Mouse (Mus musculus) embryonic facial prominence, embryonic 10.5 days (tissue): ENCODE measurements at regions not wholly inside any gene's neighbourhood (a gene's known extent, or its start where the extent isn't known, plus 50 kb on each side); places are given as distances from the start of the nearest gene placed in this dataset.
"Not testable (repeated sequence)": the region's sequence is repeated elsewhere in the genome, so short reads cannot be mapped to it uniquely, and the experiment has no call there.

Experiments
- DNase-seq: peaks from one replicate; pipeline ENCODE4 v3.0.0-alpha.2; 2017; ENCODE audit warnings: low spot score
- H3K27ac ChIP-seq: fragments of 300-500 bp; sonication (generic); replicated peaks from 2 replicates; pipeline ENCODE4 v1.5.1; 2016; ENCODE audit warnings: mild to moderate bottlenecking
- H3K27me3 ChIP-seq: fragments of 300-500 bp; sonication (generic); replicated peaks from 2 replicates; pipeline ENCODE4 v1.6.1; 2016; ENCODE audit warnings: low read depth, mild to moderate bottlenecking; ENCODE audit not compliant: poor library complexity, severe bottlenecking
- H3K36me3 ChIP-seq: fragments of 300-500 bp; sonication (generic); replicated peaks from 2 replicates; pipeline ENCODE4 v1.6.1; 2016; ENCODE audit warnings: mild to moderate bottlenecking, moderate library complexity
- H3K4me1 ChIP-seq: fragments of 300-500 bp; sonication (generic); 2 replicates; pipeline ENCODE4 v1.6.1; 2016
- H3K4me3 ChIP-seq: fragments of 300-500 bp; sonication (generic); 2 replicates; pipeline ENCODE4 v1.5.1; 2016; ENCODE audit warnings: mild to moderate bottlenecking, moderate library complexity
- H3K9me3 ChIP-seq: fragments of 300-500 bp; sonication (generic); 2 replicates; pipeline ENCODE4 v1.6.1; 2016; ENCODE audit warnings: mild to moderate bottlenecking
- WGBS: fragments of 180-500 bp; shearing (Covaris S2); methylation state at CpG from one replicate; pipeline ENCODE4 v1.1.7; 2016; 5-methylcytosine and 5-hydroxymethylcytosine counted together

DNA sequence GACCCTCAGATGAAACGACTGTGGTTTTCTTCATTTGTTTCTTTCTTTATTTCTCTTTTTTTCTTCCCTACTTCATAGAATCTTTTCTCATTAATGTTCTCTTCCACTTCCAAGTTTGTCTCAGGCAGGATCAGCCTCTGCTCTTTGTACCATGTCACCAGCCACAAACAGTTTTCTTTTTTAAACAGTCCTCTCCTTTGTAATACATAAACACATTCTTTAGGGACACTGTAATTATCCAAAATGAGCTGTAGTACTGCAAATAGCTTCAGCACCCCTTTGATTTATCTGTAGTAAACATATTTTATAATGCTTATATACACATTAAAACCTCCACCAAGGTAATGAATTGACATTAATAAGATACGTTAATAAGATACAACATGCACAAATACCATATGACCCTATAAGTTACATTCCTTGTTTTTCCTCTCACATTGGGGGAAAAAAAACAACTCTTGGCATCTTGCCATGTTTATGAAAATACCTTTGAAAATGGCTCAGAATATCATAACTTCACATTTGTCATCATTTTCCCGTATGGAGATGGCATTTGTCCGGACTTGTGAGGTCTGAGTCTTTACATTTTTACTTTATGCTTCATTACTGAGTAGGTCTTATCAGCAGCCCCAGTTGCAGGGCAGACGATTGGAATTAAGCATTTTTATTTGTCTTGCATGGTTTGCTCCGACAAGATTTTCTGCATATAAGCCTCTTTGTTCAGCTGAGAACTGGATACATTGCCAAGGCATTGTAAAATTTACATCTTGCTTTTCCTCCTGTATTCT is 1070.5 kb downstream of the Diaph3 start:
- H3K4me1 ChIP-seq: no peaks in the 10 kb centered on the region
- no peak for DNase-seq
- WGBS: 84% methylated on average over 6 of the region's 6 CpGs
- no peaks in the 10 kb centered on the region for H3K36me3 ChIP-seq
- H3K4me3 ChIP-seq: no peak overlapping the region
- no peaks in the 10 kb centered on the region for H3K9me3 ChIP-seq
- H3K27ac ChIP-seq: no peak overlapping the region
- no peaks in the 10 kb centered on the region for H3K27me3 ChIP-seq

DNA sequence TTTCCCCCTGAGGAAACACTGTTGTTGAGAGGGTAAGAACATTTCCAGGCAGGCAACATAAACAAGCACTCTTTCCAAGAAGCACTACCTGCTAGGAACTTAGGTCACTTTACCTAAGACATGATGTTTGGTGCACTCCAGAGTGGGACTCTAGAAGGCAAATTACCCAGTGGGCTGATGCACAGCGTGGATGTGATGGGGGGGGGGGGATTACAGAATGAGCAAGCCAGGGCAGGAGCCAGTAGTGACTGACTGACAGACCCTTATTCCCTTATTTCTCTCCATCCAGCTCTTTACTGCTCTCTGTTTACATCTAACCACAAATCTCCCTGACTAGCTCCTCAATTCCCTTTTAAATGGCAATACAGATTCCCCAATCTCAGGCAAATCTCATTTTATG is 1071.7 kb downstream of the Diaph3 start:
- Histone ChIP-seq H3K27me3 (no peaks in the 10 kb centered on the region), H3K4me3 (no peak overlapping the region), H3K4me1 (no peaks in the 10 kb centered on the region), H3K36me3 (no peaks in the 10 kb centered on the region), H3K27ac (no peak overlapping the region), H3K9me3 (no peaks in the 10 kb centered on the region)
- DNase-seq: no peak
- WGBS: 43% methylated on average over 1 of the region's 1 CpGs

DNA sequence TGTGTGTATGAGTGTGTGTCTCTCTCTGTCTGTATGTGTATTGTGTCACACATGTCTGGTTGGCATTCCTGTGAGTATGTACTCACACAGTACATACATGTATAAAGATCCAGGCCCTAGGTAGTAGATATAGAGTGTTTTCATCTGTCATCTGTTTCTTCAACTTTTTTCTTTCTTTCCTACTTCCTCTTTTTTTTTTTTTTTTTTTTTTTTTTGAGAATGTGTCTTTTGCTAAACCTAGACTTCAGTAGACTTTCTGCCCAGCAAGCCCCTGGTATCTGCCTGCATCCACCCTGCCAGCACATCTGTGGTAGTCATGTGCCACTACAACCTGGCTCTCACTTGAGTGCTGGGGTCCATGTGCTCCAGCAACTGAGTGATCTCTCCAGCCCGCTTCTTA is 1073.3 kb downstream of the Diaph3 start:
- H3K9me3 ChIP-seq: no peaks in the 10 kb centered on the region
- 86% methylated on average over 1 of the region's 1 CpGs for WGBS

DNA sequence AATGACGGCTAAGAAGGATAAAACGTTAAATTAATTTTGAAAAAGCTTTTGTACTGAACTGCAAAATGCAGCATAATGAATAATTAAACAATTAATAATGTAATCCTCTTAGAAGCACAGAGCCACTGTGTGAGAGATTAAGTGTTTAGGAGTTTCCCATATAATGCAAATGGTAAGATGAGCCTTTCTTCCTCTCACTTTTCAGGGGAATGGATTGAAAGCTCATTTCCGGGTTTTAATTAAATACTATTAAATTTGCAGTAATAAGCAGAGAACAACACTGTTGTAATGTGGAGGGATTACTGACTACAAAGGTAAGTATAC is 1077.5 kb downstream of the Diaph3 start:
- 75% methylated on average over 3 of the region's 3 CpGs for WGBS
- no peaks in the 10 kb centered on the region for H3K27me3 ChIP-seq
- no peak overlapping the region for H3K27ac ChIP-seq
- no peaks in the 10 kb centered on the region for H3K9me3 ChIP-seq
- DNase-seq: no peak
- H3K4me1 ChIP-seq: no peaks in the 10 kb centered on the region
- H3K36me3 ChIP-seq: no peaks in the 10 kb centered on the region
- no peak overlapping the region for H3K4me3 ChIP-seq

More for the DNA sequence above, 1073.3 kb downstream of the Diaph3 start:
- Histone ChIP-seq H3K36me3 (no peaks in the 10 kb centered on the region), H3K27ac (no peak overlapping the region), H3K4me1 (no peaks in the 10 kb centered on the region), H3K27me3 (no peaks in the 10 kb centered on the region), H3K4me3 (no peak overlapping the region)
- no peak for DNase-seq

DNA sequence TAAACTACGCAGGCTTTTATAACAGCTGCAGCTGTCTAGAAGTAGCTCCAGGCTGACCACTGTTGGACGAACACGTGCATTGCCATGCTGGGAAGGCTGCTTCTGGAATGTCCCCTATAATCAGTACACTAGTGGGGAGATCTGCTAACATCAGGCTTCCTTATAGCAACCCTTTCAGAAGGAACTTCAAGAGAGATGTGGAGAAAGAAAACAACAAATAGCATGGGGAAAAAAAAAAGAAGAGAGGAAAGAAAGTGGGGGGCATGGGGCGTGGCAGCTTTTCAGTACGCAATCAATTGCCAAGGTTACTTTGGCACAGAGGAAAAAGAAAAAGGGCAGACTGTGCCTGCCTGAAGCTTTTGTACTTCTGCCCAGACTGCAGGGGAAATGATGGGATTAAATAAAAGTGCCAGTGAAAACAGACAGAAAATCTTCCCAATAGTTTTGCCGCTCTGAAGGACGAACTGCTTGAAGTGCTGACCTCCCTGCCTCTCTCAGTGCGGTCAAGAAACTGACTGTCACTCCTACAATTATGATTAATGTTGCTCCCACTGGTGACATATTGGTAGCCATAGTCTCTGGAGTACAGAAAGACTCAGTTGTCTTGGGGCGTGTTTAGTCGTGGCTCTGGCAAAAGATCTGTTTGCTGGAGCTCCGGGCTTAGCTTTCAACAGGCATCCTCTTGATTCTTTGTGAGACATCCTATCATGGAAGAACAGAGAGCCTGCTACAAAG is 1078.0 kb downstream of the Diaph3 start:
- Histone ChIP-seq H3K4me3 (no peak overlapping the region), H3K27me3 (no peaks in the 10 kb centered on the region), H3K36me3 (no peaks in the 10 kb centered on the region), H3K27ac (no peak overlapping the region), H3K4me1 (no peaks in the 10 kb centered on the region), H3K9me3 (no peaks in the 10 kb centered on the region)
- WGBS: 73% methylated on average over 11 of the region's 11 CpGs
- DNase-seq: peak; percentile 14

DNA sequence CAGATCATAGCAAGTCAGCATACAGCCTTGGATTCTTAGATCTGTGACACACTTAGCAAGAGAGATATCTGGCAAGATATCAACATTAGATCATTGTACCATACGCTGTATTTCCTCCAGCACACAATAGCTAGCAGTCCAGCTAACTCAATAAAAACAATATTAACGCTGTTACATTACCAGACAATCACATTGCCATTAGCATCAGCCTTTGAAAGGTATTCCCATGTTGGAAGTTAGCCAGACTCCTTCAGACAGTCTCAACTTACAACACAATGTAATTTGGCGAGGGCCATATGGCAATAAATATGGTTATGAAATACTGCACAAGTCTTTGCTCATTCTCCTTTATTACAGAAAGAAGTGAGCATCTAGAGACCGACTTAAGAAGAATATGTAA is 1084.0 kb downstream of the Diaph3 start:
- DNase-seq: no peak
- WGBS: 88% methylated on average over 4 of the region's 4 CpGs
- Histone ChIP-seq H3K36me3 (no peaks in the 10 kb centered on the region), H3K4me3 (no peak overlapping the region), H3K9me3 (no peaks in the 10 kb centered on the region), H3K4me1 (no peaks in the 10 kb centered on the region), H3K27ac (no peak overlapping the region), H3K27me3 (no peaks in the 10 kb centered on the region)

DNA sequence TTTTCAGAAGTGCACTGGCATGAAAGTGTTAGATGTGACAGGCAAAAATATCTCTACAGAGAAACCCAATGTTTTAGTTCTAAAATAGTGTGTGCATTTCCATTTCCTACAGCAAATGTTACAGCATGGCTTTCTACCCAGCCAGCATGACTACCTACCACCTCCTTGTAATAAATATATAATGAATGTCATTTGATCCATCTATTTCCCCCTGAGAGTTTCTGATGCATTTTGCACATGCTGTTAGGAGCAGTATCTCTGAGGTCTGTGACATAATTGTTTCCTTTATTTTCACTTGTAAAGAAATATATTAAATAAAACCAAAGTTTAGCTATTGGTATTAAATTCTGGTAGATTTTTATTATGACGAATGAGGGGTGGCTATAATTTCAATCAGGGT is 1086.4 kb downstream of the Diaph3 start:
- whole genome bisulfite sequencing: 88% methylated on average over 1 of the region's 1 CpGs
- H3K4me1 ChIP-seq: no peaks in the 10 kb centered on the region
- no peak for DNase-seq
- no peak overlapping the region for H3K27ac ChIP-seq
- no peaks in the 10 kb centered on the region for H3K9me3 ChIP-seq
- H3K27me3 ChIP-seq: no peaks in the 10 kb centered on the region
- H3K36me3 ChIP-seq: no peaks in the 10 kb centered on the region
- H3K4me3 ChIP-seq: no peak overlapping the region

- Histone ChIP-seq H3K27ac (no peak overlapping the region), H3K27me3 (no peaks in the 10 kb centered on the region), H3K9me3 (no peaks in the 10 kb centered on the region), H3K4me3 (no peak overlapping the region), H3K36me3 (no peaks in the 10 kb centered on the region), H3K4me1 (no peaks in the 10 kb centered on the region)
- DNase-seq: no peak
These were observed 1111.6 kb downstream of the Diaph3 start for GRCm38 (mm10) chr14:86029401-86029800.

- not testable (repeated sequence) for H3K4me1 ChIP-seq, DNase-seq, H3K4me3 ChIP-seq, H3K9me3 ChIP-seq, H3K27me3 ChIP-seq, H3K36me3 ChIP-seq, H3K27ac ChIP-seq
- 81% methylated on average over 2 of the region's 2 CpGs for WGBS
These were observed 1123.4 kb downstream of the Diaph3 start for GRCm38 (mm10) chr14:86017611-86018010.
